Mouse (Mus musculus) liver, embryonic 14.5 days (tissue): ENCODE measurements at regions not wholly inside any gene's neighbourhood (a gene's known extent, or its start where the extent isn't known, plus 50 kb on each side); places are given as distances from the start of the nearest gene placed in this dataset.

Experiments used
- ATAC-seq: fragments of 200-750 bp; cut with Nextera tagmentation; 2 replicates; pipeline ENCODE4 v1.8.0; 2017; ENCODE audit warnings: moderate number of reproducible peaks, mild to moderate bottlenecking, moderate library complexity; ENCODE audit not compliant: insufficient read depth
- DNase-seq, 3 experiments: peaks; one replicate each; pipeline ENCODE4 v3.0.0-alpha.2; 2012 to 2013; ENCODE audit warnings: low read depth in 3 of 3, low spot score in 3 of 3
- H3K27ac ChIP-seq: fragments of 300-500 bp; sonication (generic); 2 replicates; pipeline ENCODE4 v1.5.1; 2014; ENCODE audit warnings: moderate library complexity, mild to moderate bottlenecking, control low read depth, inconsistent platforms
- H3K27me3 ChIP-seq: fragments of 300-500 bp; sonication (generic); 2 replicates; pipeline ENCODE4 v1.6.1; 2014; ENCODE audit warnings: mild to moderate bottlenecking, low read length, moderate library complexity; ENCODE audit not compliant: control insufficient read depth, insufficient read depth
- H3K36me3 ChIP-seq: fragments of 300-500 bp; sonication (generic); replicated peaks from 2 replicates; pipeline ENCODE4 v1.6.1; 2014; ENCODE audit warnings: low read depth; ENCODE audit not compliant: control insufficient read depth, insufficient read depth
- H3K4me1 ChIP-seq, 2 experiments: fragments of 200-500 bp in 1 of 2; fragments of 300-500 bp in 1 of 2; sonication (generic) in 1 of 2; replicated peaks; 2 replicates each; pipeline ENCODE4 v1.6.1; 2012 to 2014; ENCODE audit warnings: antibody characterized with exemption in 1 of 2, inconsistent platforms in 1 of 2, low read length in 1 of 2; ENCODE audit not compliant: control insufficient read depth in 2 of 2, insufficient read depth in 2 of 2
- H3K4me2 ChIP-seq: fragments of 300-500 bp; sonication (generic); 2 replicates; pipeline ENCODE4 v1.6.1; 2014; ENCODE audit warnings: low read depth, mild to moderate bottlenecking, control low read depth, moderate library complexity
- H3K4me3 ChIP-seq, 2 experiments: fragments of 200-500 bp in 1 of 2; fragments of 300-500 bp in 1 of 2; sonication (generic) in 1 of 2; 2 replicates each; pipeline ENCODE4 v1.5.1; 2012 to 2014; ENCODE audit warnings: low read depth in 2 of 2, low read length in 2 of 2, mild to moderate bottlenecking in 2 of 2, control low read depth in 1 of 2, inconsistent platforms in 1 of 2, moderate library complexity in 1 of 2; ENCODE audit not compliant: insufficient read depth in 1 of 2
- H3K9ac ChIP-seq: fragments of 300-500 bp; sonication (generic); replicated peaks from 2 replicates; pipeline ENCODE4 v1.6.1; 2014; ENCODE audit warnings: mild to moderate bottlenecking, control low read depth, moderate library complexity
- H3K9me3 ChIP-seq: fragments of 300-500 bp; sonication (generic); 2 replicates; pipeline ENCODE4 v1.6.1; 2016; ENCODE audit warnings: low read length, mixed read lengths; ENCODE audit not compliant: control insufficient read depth
- CTCF ChIP-seq: IDR thresholded peaks from 2 replicates; pipeline ENCODE4 v1.5.1; 2016; ENCODE audit warnings: antibody characterized with exemption, low read depth, control low read depth
- EP300 ChIP-seq: IDR thresholded peaks from 2 replicates; pipeline ENCODE4 v1.6.1; 2016; ENCODE audit warnings: antibody characterized with exemption, low read depth
- WGBS: fragments of 180-500 bp; shearing (Covaris S2); extraction: QIAGEN DNeasy Blood & Tissue Kit; methylation state at CpG from one replicate; pipeline ENCODE4 v1.1.7; 2014; ENCODE audit not compliant: insufficient replicate concordance; 5-methylcytosine and 5-hydroxymethylcytosine counted together

GRCm38 (mm10) chr4:7143676-7144075 lies 1095.2 kb downstream of the Car8 start:
- TF ChIP-seq EP300: no peak
- TF ChIP-seq CTCF: no peak
- Histone ChIP-seq H3K9ac (no peak overlapping the region), H3K9me3 (no peaks in the 10 kb centered on the region), H3K4me3 (no peak overlapping the region), H3K4me2 (no peak overlapping the region), H3K36me3 (no peaks in the 10 kb centered on the region), H3K27ac (no peak overlapping the region), H3K27me3 (no peaks in the 10 kb centered on the region), H3K4me1 (no peaks in the 10 kb centered on the region; a peak in 2 of 4 replicates)
- WGBS: 46% methylated on average over 2 of the region's 2 CpGs
- peak; percentile 47; the same call in 1 of the 2 replicates for ATAC-seq
- DNase-seq: no peak

- TF ChIP-seq EP300 (no peak), CTCF (no peak)
- 62% methylated on average over 6 of the region's 6 CpGs for WGBS
- H3K36me3 ChIP-seq: no peaks in the 10 kb centered on the region
Measured at GRCm38 (mm10) chr4:7142781-7143180, 1096.1 kb downstream of the Car8 start.

GRCm38 (mm10) chr4:7112159-7112558 lies 1126.7 kb downstream of the Car8 start:
- H3K4me2 ChIP-seq: no peak overlapping the region
- WGBS: 38% methylated on average over 4 of the region's 4 CpGs
- H3K27me3 ChIP-seq: no peaks in the 10 kb centered on the region
- ATAC-seq (no peak), DNase-seq (no peak)
- no peak overlapping the region for H3K4me3 ChIP-seq
- H3K36me3 ChIP-seq: no peaks in the 10 kb centered on the region
- TF ChIP-seq CTCF (no peak), EP300 (no peak)
- no peaks in the 10 kb centered on the region for H3K9me3 ChIP-seq
- no peak overlapping the region for H3K27ac ChIP-seq
- no peaks in the 10 kb centered on the region for H3K4me1 ChIP-seq
- H3K9ac ChIP-seq: no peak overlapping the region

More at GRCm38 (mm10) chr4:7142781-7143180, 1096.1 kb downstream of the Car8 start:
- no peak overlapping the region for H3K4me3 ChIP-seq
- H3K9me3 ChIP-seq: no peaks in the 10 kb centered on the region
- H3K27me3 ChIP-seq: no peaks in the 10 kb centered on the region
- ATAC-seq (no peak), DNase-seq (no peak)
- no peak overlapping the region for H3K27ac ChIP-seq
- H3K9ac ChIP-seq: no peak overlapping the region
- H3K4me2 ChIP-seq: no peak overlapping the region
- no peaks in the 10 kb centered on the region; a peak in 2 of 4 replicates for H3K4me1 ChIP-seq

GRCm38 (mm10) chr4:7092957-7093356 lies 1145.9 kb downstream of the Car8 start:
- Histone ChIP-seq H3K36me3 (no peaks in the 10 kb centered on the region), H3K4me1 (no peaks in the 10 kb centered on the region), H3K27me3 (no peaks in the 10 kb centered on the region), H3K9me3 (no peaks in the 10 kb centered on the region), H3K4me3 (no peak overlapping the region), H3K4me2 (no peak overlapping the region), H3K9ac (no peak overlapping the region), H3K27ac (no peak overlapping the region)
- 55% methylated on average over 7 of the region's 7 CpGs for WGBS
- DNase-seq (no peak), ATAC-seq (no peak)
- no peak for TF ChIP-seq EP300
- TF ChIP-seq CTCF: no peak

GRCm38 (mm10) chr4:7091201-7091814 lies 1147.5 kb downstream of the Car8 start:
- H3K27ac ChIP-seq: no peak overlapping the region
- no peak for TF ChIP-seq EP300
- no peak for TF ChIP-seq CTCF
- no peaks in the 10 kb centered on the region for H3K9me3 ChIP-seq
- no peak overlapping the region for H3K9ac ChIP-seq
- DNase-seq (no peak), ATAC-seq (no peak)
- H3K4me1 ChIP-seq: no peaks in the 10 kb centered on the region
- no peaks in the 10 kb centered on the region for H3K27me3 ChIP-seq
- no peak overlapping the region for H3K4me3 ChIP-seq
- H3K4me2 ChIP-seq: no peak overlapping the region
- no peaks in the 10 kb centered on the region for H3K36me3 ChIP-seq
